Mouse (Mus musculus): ENCODE measurements around the gene Ptch2.

Ptch2 gene

GRCm38 (mm10) chr4:117151416-117151815 lies 55.5 kb downstream of the Ptch2 start:
- DNase-seq (ENCODE audit: low spot score in 2 of 2): no peak

DNA sequence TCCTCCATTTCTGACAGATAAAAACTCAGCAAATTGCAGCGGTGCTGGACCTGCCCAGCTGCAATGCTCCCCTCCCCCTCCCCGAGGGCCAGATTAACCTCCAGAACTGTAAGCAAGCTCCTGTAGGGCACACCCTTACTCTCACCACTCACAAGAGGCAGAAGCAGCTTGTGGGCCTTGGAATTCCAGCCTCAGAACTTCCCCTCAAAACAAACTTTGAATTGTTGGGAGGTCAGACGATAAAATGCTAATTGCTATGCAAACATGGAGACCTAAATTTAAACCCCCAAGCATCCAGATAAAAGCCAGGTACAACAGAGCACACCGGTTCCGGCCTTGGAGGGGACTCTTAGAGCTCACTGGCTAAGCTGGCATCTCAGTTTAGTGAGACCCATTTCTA lies 56.8 kb downstream of the Ptch2 start:
- no peak for DNase-seq (ENCODE audit: low spot score in 2 of 2)

DNA sequence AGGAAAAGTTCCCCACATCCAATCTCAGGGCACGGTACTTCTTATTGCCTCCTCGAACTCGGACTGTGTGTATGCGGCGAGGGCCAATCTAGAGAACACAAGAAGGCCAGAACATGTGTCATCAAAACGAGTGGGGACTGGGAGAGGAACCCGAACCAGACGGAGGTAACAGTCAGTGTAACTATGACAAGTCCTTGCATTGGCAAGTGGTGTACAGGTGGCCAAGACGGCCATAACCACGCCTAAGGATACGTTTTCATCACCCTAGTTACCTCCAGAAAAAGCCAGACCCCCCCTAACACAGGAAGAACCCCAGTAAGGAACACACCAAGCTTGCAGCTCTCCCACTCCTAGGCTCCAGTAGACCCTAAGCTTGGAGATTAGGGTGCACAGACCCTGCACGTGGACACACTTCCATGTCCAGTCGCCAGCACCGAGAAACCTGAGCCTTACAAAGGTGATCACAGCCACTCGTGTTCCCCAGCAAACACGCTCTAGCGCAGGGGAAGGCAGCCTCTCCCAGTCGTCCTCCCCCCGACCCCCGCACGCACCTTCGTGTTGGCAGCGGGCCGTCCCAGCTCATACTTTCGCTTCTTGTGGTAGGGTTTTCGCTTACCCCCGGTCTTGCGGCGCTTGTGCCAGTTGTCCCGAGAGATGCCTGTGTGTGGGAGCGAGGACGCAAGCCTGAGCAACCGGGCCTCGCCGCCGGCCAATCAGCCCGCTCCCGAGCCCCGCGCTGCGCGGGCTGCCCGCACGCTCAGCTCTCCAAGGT lies 59.3 kb downstream of the Ptch2 start:
- no peak for DNase-seq (ENCODE audit: low spot score in 2 of 2)

- peak; percentile 72 to 81 for DNase-seq (ENCODE audit: low spot score in 2 of 2)
These were observed 60.0 kb downstream of the Ptch2 start, which contains the start of gene Rps8 for GRCm38 (mm10) chr4:117155792-117156355. Gene Rps8, minus strand, starts transcription at chr4:117156243.

DNA sequence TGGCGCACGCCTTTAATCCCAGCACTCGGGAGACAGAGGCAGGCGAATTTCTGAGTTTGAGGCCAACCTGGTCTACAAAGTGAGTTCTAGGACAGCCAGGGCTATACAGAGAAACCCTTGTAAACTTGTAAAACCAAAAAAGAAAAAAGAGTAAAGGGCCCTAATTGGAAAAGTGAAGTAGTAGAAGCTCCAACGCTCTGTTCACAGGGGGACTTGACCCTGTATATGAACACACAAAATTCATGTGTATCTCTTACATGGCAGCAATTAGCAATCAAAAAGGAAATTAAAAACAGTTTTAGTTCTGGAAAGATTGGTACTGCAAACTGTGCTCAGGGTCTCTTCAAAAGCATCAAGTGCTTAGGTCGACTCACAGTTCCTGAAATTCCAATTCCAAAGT lies 60.5 kb downstream of the Ptch2 start:
- no peak for DNase-seq (ENCODE audit: low spot score in 2 of 2)

DNA sequence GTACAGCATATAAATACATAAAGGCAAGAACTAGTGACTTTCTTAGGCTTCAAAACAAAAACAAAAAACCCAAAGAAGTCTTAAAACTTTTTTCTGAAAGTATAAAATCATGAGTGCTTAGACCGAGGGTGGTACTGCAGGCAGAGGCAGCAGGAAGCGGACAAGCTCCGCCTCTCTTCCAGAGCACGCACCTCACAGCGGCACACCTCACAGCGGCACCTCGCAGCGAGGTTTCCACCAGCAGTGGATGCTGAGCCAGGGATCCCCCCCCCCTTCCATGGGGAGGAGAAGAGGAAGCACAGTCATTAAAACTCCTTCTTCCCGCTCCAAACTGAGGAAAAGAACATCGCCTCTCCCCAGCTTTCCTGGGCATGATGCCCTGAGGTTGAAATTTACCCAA lies 63.8 kb downstream of the Ptch2 start:
- no peak for DNase-seq (ENCODE audit: low spot score in 2 of 2)

GRCm38 (mm10) chr4:117161183-117161582 lies 65.3 kb downstream of the Ptch2 start:
- DNase-seq (ENCODE audit: low spot score in 2 of 2): no peak
